Mouse (Mus musculus): Measurements from ENCODE around the gene Gbf1.

GRCm38 (mm10) chr19:46313116-46313515 lies 160.8 kb downstream of the Gbf1 start:
- TF ChIP-seq MEF2A (IDR thresholded peaks at IDR 0.05; ENCODE audit: extremely low read depth, insufficient replicate concordance, low read depth, low read length, poor library complexity, severe bottlenecking) (no peak), USF1 (IDR thresholded peaks at IDR 0.05; ENCODE audit: low read depth, low read length) (no peak)

Measured in MEL (cell line).